Mouse (Mus musculus) Patski (cell line): ENCODE data around the gene Gpatch2. TPM values are rescaled to one million over a fixed set of nuclear protein-coding genes. Genes with fewer than 3 reads are reported as not detected.

ENCODE experiments used
- ATAC-seq: fragments of 100-300 bp; one replicate; pipeline ENCODE4 v1.8.0; 2021
- CTCF ChIA-PET: fragments of 350-600 bp; sonication (Branson Sonifier 250); formaldehyde crosslinking; loops from one replicate; lab custom pipeline; 2022; ENCODE audit warnings: inconsistent platforms; lab: Charles Lee
- POLR2A ChIA-PET: fragments of 350-600 bp; sonication (Branson Sonifier 250); formaldehyde crosslinking; loops from one replicate; lab custom pipeline; 2022; ENCODE audit warnings: antibody characterized with exemption, inconsistent platforms; lab: Charles Lee
- DNase-seq: peaks from one replicate; pipeline ENCODE4 v3.0.0-alpha.2; 2011; ENCODE audit warnings: low read depth, low spot score
- H3K27me3 ChIP-seq: fragments of 371-371 bp; one replicate; pipeline ENCODE4 v1.5.1; 2021
- CTCF ChIP-seq: fragments of 100-300 bp; IDR thresholded peaks from one replicate; pipeline ENCODE4 v1.5.1; 2021
- in situ Hi-C: fragments of 300-500 bp; cut with MboI; formaldehyde crosslinking; loops from 3 replicates; pipeline ENCODE4 v1.11.1; 2018; ENCODE audit warnings: low pct_unique_long_range_greater_than_20kb, mixed read lengths
- polyA plus RNA-seq: library from polyadenylated mRNA; unstranded; gene quantifications from one replicate; pipeline ENCODE4 v1.2.3, GENCODE M21; 2021

The Gpatch2 gene
- polyA plus RNA-seq: 15.9 TPM

DNA sequence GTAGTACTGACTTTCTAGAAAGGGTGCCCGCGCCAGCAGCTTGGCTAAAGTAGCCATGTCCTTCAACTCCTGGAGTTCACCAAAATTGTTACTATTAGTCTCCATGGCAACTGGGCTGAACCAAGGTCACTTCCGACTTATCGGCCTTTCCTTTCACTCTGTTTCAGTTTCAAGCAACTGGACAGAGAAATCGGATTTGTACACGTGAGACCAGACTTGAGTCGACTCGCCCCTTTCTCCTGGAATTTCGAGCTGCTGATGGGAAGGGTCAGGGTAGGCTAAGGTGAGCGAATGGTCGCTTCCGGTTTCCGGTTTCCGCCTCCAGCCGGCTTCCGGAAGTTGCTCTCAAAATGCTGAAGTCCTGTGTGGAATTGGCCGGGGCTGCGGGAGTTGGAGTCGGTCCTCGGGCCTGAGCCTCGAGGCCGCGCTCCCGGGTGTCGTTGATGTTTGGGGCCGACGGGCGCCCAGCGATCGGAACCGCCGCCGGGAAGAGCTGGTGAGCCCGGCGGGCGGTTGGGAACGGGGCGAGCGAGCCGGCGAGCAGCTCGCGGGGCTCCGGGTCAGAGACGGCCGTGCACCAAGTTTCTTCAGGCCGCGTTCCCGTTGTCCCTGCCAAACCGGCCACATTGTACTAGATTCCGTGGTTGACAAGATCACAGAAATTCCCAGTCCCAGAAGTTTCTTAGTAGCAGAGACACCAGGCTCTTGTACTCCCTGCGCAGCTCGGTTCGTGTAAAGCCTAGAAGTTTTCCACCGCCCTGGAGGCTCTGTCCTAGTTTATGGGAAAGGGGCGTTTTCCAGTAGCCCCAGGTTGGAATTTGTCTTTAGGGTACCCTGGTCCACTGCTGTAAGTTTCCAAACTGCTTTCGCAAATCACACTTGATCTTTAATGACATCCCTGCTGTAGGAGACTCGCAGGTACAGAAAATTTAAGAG, at the start of gene Gpatch2, which contains the start of gene Spata17:
Gpatch2 (plus strand) TSS at position 328 of the 936 bp plus-strand sequence.
Spata17 (minus strand) TSS at position 285 of the 936 bp plus-strand sequence.
- DNase-seq: no peak
- CTCF ChIA-PET: no interaction called here
- TF ChIP-seq CTCF: no peak
- H3K27me3 ChIP-seq: no peaks in the 10 kb centered on the region
- in situ Hi-C loops: no loop called here
- POLR2A ChIA-PET: interaction anchor here (0.6 to 0.9 kb wide), 3 partner anchors 10 to 1208 kb away, joined by 3 to 4 read pairs (median 4); no protein-coding TSS in a partner anchor
- peak; percentile 97 for ATAC-seq

DNA sequence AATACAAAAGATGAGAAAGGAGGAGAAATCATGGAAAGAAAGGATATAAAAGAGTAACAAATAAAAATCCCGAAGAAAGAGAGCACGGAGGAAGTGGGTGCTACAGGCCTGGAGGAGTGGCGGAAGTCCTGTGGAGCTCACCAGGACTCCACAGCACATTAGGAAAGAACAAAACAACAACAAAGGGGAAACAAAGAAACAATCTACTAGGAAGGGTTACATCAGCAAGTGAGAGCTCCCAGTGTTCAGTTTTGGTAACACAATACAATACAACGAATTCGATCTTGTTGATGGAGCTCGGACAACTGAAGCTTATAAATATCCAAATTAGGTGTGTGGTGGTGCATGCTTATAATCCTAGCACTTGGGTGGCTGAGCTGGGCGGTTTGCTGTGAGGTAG, 45.7 kb upstream of the Gpatch2 start:
- CTCF ChIA-PET: no interaction called here
- ATAC-seq (no peak), DNase-seq (no peak)
- H3K27me3 ChIP-seq: no peaks in the 10 kb centered on the region
- no peak for TF ChIP-seq CTCF
- POLR2A ChIA-PET: no interaction called here
- in situ Hi-C loops: no loop called here

DNA sequence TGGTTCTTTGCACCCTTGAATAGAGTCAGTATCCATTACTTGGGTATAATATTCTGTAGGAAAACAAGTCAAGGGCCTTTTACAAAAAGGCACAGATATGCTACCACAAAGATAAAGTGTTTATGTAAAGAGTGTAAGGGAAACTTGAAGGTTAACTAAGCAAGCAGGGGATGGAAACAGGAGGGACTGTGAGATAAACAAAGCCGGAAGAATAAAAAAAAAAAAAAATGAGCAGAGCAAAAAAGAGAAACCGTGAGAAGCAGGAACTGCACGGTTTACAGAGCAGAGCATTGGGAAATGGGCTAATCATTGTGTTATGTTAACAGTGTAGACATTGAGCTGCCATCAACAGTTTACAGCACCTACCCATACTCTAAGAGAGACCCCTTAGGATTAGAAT, 44.9 kb upstream of the Gpatch2 start:
- no peak for TF ChIP-seq CTCF
- H3K27me3 ChIP-seq: no peaks in the 10 kb centered on the region
- POLR2A ChIA-PET: no interaction called here
- DNase-seq (no peak), ATAC-seq (no peak)
- CTCF ChIA-PET: no interaction called here
- in situ Hi-C loops: no loop called here

DNA sequence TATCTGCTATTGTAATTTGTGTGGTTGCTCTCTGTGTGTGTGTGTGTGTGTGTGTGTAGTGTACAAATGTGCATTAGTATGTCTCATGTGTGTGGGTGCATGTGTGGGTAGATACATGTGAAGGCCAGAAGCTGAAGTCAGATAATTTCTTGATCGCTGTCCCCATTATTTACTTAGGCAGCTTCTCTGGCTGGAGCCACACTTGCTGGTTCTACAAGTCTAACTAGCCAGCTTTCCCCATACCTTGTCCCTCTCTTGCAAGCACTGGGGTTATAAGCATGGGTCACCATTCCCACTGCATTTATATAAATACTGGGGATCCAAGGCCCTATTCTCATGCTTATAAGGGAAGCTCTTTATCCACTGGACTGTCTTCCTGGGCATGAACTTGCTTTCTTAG, 39.3 kb upstream of the Gpatch2 start:
- no peaks in the 10 kb centered on the region for H3K27me3 ChIP-seq
- CTCF ChIA-PET: no interaction called here
- DNase-seq: no peak
- no peak for TF ChIP-seq CTCF
- POLR2A ChIA-PET: no interaction called here
- ATAC-seq: no peak
- in situ Hi-C loops: no loop called here

DNA sequence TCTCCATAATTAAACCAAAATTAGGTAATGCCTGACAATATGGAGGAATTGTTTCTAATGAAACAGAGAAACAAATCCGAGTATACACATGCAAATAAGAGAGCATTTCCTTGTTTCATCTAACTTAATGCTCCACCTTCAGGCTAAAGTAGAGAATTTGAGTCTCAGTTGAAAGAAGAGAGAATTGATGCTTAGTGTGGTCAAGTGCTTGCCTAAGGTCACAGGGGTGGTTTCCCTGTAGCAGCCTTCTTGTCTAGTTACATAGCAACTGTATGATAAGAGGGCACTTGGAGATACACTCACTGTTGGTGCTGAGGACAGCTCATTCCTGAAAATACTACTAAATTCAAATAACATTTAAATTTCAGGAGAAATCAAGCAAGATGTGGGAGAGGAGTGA, 36.8 kb upstream of the Gpatch2 start:
- TF ChIP-seq CTCF: no peak
- ChIA-PET CTCF (no interaction called here), POLR2A (no interaction called here)
- DNase-seq: no peak
- in situ Hi-C loops: no loop called here
- no peaks in the 10 kb centered on the region for H3K27me3 ChIP-seq
- ATAC-seq: no peak

DNA sequence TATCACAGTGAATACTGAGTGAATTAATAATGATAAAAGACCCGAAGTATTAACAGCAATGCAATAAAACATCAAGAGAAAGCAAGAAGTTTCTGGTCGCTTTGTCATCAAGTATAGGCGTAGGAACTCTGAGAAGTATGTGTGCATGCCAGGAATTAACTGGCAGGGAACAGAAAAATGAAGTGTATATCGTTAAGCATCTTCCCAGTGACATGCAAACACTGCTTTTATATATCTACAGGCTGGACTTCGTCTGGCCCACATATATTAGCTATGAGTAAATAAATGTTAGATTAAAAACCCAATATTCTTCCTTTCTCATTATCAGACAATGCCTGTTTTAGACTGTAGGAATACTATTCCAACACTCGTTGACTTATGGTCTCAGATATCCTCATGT, 9.8 kb upstream of the Gpatch2 start:
- DNase-seq (no peak), ATAC-seq (no peak)
- no peak for TF ChIP-seq CTCF
- no peaks in the 10 kb centered on the region for H3K27me3 ChIP-seq
- in situ Hi-C loops: no loop called here
- CTCF ChIA-PET: interaction anchor here (1.6 kb wide), 1 partner anchor 29 kb away, joined by 3 read pairs; no protein-coding TSS in a partner anchor
- POLR2A ChIA-PET: no interaction called here

DNA sequence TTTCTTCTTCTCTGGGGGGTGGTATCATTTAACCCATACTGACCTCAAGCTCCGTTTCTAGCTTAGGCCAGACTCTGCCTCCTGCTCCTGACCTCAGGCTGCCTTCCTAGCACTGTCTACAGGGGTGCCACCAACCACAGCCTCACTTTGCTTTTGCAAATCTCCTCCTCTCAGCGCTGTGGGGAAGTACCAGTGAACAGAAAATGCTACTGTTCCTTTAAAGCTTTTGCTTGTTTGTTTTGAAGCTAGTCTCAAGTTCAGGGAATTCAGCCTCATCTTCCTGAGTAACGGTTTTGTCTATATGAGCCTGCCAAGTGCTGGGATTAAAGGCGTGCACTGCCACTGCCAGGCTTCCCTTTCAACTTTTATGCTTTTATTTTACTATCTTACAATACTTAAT, 5.8 kb upstream of the Gpatch2 start:
- POLR2A ChIA-PET: no interaction called here
- CTCF ChIA-PET: no interaction called here
- ATAC-seq (no peak), DNase-seq (no peak)
- in situ Hi-C loops: no loop called here
- no peaks in the 10 kb centered on the region for H3K27me3 ChIP-seq
- TF ChIP-seq CTCF: no peak

DNA sequence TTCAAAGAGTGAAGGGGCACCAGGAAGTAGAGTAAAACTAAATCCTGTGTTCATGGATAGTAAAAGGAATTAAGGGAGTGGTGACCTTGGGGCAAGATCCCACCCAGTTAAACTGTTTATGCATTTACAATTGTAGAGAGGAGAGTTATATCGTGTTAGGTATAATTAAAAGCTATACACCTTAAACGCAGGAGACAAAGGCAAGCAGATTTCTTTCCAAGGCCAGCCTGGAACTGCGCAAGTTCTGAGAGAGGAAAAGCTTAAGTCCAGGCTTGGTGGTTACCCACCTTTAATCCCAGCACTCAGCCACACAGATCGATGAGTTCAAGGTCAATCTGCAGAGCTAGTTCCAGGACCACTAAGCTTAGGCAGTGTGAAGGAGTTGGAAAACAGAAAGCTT, 4.6 kb upstream of the Gpatch2 start:
- POLR2A ChIA-PET: interaction anchor here (0.6 kb wide), 1 partner anchor 599 kb away, joined by 5 read pairs; no protein-coding TSS in a partner anchor
- TF ChIP-seq CTCF: no peak
- H3K27me3 ChIP-seq: no peaks in the 10 kb centered on the region
- in situ Hi-C loops: no loop called here
- DNase-seq (no peak), ATAC-seq (no peak)
- CTCF ChIA-PET: interaction anchor here (1.3 kb wide), 1 partner anchor 15 kb away, joined by 4 read pairs; no protein-coding TSS in a partner anchor

DNA sequence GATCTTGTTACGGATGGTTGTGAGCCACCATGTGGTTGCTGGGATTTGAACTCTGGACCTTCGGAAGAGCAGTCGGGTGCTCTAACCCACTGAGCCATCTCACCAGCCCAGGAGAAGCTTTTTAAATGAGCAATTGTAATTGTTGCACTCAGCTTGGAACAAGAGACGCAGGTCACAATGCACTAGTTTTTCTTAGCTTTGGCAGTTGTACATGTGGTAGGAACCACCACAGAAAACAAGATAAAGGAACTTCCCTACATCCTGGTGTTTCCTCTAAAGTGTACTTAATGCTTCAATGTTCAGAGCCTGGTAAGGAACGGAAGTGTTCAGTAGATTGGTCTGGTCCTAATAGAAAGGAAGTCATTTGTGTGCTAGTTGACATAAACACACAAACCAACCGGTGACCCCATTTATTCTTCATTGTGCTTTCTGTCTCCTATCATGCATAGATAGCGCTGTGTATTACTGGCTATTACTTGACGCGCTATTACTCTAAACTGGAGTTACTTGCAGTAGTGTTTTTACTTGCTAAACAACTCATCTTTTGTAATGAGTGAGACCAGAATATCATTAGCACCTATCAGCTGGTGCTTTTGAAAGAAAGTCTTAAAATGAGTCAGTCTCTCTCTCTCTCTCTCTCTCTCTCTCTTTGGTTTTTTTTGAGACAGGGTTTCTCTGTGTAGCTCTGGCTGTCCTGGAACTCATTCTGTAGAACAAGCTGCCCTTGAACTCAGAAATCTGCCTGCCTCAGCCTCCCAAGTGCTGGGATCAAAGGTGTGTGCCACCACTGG, 1.5 kb downstream of the Gpatch2 start:
- ChIA-PET POLR2A (no interaction called here), CTCF (interaction anchor here (0.9 kb wide), 1 partner anchor 16 kb away, joined by 3 read pairs; no protein-coding TSS in a partner anchor)
- no peaks in the 10 kb centered on the region for H3K27me3 ChIP-seq
- ATAC-seq (no peak), DNase-seq (no peak)
- in situ Hi-C loops: no loop called here
- TF ChIP-seq CTCF: no peak

DNA sequence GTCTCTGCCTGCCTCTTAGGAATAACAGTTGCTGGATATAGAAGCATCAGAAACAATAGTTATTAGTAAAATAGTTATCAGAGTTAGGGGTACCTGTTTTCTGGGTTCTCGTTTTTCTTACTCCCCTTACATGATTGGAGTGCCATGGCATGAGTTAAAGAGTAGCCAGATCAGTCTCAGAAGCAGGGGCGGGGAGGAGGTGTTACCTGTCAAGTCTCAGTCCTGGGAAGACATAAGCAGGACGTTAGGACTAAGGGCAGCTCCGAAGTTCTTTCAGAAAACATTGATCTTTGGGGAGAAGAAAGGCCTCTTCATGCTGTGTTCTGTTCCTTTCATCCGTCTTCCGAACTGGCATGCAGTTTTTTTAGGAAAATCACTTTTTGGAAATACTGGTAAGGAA, 5.4 kb downstream of the Gpatch2 start:
- in situ Hi-C loops: no loop called here
- ATAC-seq (no peak), DNase-seq (no peak)
- ChIA-PET POLR2A (no interaction called here), CTCF (no interaction called here)
- TF ChIP-seq CTCF: no peak
- no peaks in the 10 kb centered on the region for H3K27me3 ChIP-seq
